Mouse (Mus musculus): Measurements from ENCODE around the gene Cdh13.

Cdh13 gene

DNA sequence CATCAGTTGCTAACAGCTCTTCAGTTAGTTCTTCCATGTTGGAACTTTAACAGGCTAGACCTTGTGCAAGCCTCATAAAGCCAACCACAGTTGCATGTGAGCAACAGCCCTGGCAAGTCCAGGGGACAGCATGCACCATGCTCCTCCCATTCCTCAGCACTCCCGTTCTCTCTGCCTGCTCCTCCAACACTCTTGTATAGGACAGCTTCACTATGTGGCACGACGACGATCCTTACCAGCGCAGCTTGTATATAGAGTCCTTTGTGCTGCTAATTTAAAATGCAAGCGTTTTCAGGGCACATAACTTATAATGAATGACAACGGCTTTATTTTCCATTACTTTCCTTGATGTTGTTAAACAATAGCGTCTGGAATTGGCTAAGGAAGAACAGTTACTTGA is 654.5 kb downstream of the Cdh13 start:
- no peak for DNase-seq (ENCODE audit: low spot score in 2 of 2)

DNA sequence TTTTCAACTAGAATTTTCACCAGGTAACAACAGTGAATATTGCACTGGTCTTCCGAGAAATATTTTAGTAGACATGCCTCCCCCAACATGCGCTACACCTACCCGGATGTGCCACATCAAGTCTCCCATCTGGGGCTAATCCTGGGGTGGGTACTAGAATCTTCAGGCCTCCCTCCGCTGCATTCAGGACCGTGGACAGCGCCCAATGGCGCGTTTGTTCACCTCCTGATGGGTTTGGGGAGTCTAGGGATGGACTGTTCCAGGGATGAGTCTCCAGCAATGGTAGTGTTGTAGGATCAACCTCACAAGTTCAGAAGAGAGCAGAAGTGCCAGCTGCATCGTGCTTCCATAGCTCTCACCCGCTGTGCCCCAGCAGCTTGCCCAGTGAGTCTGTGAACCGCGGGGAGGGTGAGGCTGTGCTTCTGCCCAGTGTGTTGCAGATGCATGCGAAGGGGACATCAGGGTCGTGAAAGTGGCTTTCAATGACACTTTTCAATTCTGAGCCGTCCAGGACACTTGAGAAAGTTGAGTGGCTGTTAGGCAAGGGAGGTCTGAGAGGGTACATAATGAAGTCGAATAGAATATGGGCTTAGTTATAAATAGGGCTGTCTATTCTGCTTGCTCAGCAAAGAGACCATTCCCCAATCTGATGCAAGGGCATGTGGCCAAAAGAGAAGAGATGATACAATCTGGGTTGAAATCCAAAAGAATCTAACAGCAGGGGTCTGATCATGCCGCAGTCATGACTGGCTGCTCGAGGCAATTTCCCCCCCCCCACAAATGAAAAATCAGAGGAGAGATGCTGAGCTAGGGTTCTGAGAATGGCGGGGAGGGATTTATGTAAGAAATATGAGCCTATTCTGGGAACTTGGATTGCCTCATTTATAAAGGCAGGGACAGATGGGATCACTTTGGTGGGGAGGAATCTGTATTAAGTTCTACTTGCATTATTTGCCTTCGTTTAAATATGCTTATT is 668.5 kb downstream of the Cdh13 start:
- DNase-seq (ENCODE audit: low spot score in 2 of 2) = no peak

DNA sequence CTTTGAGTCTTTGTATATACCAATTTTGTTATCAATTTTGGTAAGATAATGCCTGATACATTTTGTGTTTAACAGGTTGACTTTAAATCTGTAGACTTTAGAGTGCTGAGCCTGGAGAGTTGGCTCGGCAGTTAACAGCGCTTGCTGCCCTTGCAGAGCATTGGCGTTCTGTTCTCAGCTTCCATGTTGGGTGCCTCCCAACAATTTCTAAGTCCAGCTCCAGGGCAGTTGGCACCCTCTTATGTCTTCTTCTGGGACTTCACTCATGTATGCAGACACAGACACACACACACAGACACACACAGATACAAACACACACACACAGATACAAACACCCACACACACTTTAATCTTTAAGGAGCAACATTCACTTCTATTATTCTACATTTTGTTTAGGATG is 672.6 kb downstream of the Cdh13 start:
- DNase-seq (ENCODE audit: low spot score in 2 of 2) = no peak

DNA sequence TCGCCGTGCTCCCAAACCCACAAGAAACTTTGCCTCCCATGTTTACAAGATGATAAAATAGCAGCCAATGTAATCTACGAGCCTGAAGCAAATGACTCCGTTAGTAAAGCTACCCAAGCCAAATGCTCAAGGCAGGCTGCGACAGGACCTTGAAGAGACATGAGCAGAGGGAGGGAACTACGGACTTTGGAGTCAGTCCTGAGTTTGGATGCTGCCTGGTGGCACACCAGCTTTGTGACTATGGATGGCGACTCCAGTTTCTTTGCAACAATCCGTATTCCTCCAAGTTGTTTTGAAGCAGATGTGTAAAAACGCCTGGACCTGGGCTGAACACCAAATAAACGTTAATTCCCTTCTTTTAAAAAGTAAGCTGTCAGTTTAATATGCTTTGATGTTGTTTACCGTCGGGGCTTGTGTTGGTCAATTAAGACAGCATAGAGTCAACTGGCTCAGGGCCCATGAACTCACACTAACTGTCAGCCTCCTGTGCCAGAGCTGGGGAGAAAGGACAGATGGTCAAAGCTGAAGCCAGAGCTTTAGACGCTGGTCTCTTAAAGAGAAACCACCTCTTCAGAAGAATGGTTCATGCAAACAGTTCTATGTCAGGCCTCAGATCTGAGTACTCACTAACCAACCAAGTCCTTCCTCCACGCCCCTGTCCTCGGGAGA is 678.5 kb downstream of the Cdh13 start:
- DNase-seq (ENCODE audit: low spot score in 2 of 2) = no peak

DNA sequence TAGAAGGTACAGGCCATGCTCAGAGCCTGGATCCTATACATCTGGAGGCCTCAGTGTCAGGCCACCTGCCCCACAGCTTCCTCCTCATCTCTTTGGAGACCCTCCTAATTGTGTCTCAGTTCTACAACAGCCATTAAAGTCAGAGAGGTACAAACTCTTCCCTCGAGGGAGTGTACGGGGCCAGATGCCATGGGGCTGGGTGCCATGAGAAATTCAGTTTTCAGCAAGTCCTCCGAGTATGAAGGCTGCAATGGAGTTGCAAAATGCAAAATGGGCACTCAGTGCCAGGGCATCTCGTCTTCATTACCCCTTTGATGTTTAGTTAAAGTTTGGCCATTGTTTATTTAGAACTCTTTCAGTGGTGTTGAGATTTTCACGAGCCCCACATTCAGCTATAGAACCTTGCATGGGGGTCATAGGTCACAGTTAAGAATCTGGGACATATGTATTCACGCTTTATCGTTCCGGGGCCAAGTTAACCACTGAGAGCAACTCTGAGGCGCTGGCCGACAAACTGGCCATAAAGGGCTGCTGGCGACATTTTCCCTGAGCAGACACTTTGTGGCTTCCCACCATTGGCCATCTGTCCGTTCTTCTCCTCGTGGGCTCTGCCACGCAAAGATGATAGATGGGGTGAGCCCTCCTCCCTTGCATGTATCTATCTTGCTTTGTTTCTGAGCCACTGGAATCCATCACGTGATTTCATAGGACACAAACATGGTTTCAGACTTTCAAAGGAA is 681.7 kb downstream of the Cdh13 start:
- DNase-seq (ENCODE audit: low spot score in 2 of 2) = no peak

DNA sequence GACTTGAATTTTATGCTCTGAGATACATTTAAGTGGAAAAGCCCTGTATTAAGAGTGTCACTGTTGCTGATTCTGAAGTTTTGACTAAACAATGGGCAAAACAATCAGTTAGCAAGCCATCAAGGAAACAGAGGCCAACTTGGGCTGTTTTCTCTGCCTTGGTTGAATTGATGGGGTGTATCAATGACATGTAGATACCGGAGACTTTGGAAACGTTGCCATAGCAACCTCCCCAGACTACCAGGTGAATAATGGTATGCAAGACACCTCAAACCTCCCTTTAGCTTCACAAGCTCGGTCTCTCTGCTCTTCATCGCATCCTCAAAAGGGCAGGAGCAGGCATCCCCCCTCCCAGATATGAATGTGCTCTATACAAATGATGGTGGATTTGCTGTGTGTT is 685.4 kb downstream of the Cdh13 start:
- DNase-seq (ENCODE audit: low spot score in 2 of 2) = no peak

DNA sequence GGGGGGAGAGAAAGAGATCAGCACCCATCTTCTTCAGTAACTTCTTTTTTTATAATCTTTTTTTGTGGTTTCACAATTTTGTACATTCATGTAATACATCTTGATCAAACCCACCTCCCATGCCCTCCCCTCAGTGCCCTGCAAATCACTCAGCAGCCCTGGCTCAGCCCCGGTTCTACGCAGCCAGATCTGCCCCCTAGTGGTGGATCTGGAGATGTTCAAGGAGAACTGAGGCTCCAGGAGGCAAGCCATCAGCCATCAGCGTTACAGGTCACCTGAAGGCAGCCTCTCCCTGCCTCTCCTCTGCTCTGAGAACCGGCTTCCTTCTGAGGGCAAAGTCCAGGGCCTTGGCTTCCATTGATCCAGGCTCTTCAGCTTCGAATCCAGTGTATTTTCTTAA is 696.3 kb downstream of the Cdh13 start:
- no peak for DNase-seq (ENCODE audit: low spot score in 2 of 2)

DNA sequence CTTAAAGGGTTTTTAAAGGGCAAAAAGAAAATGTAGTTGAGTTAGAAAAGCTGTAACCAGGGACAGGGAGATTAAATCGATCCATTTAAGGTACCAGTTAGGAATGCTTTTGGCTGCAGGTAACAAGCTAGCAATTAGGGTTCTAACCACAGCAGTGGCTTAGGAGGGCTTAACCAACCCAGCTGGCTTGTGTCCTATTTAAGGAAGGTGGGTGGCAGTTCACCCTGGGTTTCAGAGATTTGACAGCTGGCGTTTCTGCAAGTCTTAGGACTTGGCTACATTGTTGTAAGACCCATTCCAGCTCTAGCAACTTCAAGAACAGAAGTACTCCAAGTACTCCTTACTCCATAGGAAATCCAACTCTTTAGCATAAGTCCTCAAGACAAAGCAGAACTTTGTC is 700.2 kb downstream of the Cdh13 start:
- DNase-seq (ENCODE audit: low spot score in 2 of 2) = no peak

DNA sequence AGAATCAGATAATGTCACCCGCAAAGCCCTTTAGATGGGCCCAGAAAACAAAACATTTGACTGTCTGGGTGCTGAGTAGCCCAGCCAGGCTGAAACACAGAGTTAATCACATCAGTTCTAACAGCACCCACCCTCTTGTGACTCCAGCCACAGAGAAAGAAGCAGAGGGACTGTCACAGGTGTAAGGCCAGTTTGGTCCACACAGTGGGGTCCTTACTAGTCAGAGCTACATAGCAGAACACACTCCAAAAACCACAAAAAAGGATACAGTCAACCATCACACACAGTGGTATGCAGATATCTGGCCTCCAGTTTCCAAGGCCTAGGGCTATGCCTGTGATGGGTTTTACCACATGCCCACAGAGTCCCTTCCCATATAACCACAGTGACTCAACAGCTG is 703.3 kb downstream of the Cdh13 start:
- no peak for DNase-seq (ENCODE audit: low spot score in 2 of 2)

DNA sequence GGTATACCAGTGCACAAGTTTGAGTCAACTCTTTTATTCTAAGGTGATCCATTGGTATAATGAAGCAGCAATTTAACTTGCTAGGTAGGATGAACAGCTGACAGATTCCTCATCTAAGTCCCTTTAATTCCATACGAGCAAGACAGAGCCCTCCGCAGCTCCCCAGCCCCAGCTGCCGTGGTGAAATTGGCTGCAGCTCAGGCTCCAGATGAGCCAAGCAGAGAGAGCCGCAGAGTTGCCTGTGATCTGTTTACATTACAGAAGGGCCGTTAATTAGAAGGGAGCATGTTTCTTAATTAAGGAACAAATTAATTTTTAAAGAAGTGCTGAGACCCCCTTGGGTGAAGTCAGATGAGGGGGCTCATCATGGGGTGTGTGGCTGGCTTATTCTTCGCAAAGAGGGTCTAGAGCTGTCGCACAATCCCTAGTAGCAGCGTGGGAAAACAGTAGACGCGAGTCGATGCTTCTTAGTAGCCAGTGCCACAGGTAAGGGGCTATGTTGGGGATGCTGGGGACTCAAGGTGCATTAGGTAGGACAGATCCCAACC is 712.2 kb downstream of the Cdh13 start:
- no peak for DNase-seq (ENCODE audit: low spot score in 2 of 2)

DNA sequence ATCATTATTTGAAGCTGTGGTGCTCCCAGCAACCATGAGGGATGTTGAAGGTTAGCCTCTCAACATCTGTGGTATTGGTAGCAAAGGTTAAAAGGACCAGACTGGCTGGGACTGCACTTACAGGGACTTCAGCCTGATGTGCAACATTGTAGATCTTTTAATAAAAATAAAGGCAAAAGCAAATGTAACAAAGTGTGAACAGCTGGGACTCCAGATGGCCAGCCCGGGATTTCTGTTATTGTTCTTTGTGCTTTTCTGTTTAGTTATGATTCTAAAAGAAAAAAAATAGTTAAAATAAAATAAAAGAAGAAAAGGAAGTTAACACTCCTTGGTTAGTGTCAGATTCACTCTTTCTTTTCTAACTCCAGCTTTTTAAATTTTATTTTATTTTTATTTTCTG is 717.1 kb downstream of the Cdh13 start:
- no peak for DNase-seq (ENCODE audit: low spot score in 2 of 2)

DNA sequence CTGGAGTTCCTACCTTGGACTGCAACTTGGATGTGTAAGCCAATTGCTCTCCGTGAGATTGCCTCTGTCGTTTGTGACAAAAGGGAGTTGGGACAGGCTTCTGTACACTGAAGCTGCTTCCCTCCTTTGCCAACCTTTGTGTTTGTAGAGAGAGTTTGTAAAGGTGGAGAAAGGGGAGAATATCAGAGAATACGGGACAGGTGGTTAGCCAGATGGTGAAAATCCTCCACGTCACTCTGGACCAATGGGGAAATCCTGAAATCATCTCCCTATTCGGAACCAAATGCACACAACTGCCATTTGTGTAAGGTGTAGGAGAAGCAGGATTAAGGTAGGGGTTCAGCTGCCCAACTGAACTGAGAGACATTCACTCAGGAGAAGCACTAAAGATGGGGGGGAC is 721.3 kb downstream of the Cdh13 start:
- DNase-seq (ENCODE audit: low spot score in 2 of 2) = no peak

DNA sequence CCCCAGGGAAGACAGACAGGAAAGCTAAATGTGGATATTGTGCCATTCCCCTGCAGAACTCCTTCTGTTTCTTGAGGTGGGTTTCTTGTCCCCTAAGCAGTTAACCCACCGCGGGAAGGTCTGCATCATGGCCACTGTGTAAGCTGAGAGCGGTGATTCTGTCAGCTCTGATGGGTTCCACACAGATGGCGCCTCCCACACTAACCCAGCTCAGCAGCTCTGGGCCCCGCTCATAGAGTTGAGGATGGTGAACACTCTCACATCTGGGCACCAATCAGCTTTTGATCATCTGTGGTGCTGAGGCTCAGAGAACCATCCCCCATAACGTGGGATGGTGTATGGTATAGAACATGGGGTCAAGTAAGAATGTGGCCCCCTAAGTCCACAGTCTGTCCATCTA is 735.1 kb downstream of the Cdh13 start:
- no peak for DNase-seq (ENCODE audit: low spot score in 2 of 2)

DNA sequence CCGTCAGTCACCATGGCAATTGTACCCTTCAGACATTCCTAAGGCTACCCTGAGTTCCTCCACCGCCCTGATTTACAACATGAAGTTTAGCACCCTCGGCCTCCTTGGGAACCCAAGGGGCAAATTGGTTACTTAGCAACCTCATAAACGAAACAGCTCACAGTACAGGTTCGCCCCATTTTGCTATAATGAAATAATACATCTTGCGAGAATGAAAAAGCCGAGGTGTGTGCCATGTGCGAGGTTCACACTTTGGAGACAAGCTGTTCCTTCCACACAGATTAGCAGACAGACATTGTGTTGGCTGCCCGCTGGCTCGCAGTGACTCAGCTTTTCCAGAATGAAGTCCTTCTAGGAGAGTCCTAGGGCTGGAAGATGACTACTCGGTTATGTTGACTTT is 737.2 kb downstream of the Cdh13 start:
- no peak for DNase-seq (ENCODE audit: low spot score in 2 of 2)

DNA sequence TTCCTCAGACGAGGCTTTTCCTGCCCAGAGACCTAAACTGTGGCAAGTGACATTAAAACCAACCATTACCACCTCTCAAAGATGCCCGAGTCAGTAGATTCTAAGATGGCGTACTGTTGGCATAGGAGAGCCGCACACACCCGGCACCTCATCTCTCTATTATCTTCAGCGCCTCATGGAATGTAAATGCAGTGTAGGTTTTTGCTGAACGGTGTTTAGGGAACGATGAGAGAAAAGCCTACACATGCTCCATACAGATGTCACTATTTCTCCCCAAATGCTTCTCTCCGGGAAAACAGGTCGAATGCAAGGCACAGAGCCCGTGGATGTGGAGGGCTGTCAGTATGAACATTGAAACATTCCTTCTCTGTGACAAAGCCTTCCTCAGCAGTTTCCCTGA is 737.9 kb downstream of the Cdh13 start:
- DNase-seq (ENCODE audit: low spot score in 2 of 2) = no peak

DNA sequence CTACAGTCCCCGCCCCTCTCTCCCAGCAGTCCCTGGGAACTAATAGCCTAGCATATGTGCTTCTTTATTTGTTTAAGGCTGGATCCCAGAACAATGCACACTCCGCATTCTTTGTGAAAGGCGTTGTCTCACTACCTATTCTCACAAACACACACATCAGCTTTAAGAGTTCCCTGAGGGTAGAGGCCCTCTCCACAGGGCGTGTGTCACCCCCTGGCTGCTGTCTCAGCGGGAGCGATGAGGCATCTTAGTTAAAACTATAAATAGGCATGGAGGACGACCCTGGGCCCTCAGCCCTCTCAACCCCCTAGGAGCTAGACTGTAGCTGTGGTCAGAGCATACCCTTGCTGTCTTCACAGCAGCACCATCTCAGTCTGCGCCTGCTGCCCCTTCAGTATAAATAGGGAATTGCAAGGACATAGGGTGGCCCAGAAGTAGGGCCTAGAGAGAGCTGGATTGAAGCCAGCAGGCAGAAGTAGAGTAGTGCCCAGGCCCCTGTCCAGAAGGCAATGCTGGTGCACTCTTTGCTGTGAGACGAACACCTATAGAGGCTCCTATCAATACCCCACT is 738.9 kb downstream of the Cdh13 start:
- DNase-seq (ENCODE audit: low spot score in 2 of 2) = no peak

DNA sequence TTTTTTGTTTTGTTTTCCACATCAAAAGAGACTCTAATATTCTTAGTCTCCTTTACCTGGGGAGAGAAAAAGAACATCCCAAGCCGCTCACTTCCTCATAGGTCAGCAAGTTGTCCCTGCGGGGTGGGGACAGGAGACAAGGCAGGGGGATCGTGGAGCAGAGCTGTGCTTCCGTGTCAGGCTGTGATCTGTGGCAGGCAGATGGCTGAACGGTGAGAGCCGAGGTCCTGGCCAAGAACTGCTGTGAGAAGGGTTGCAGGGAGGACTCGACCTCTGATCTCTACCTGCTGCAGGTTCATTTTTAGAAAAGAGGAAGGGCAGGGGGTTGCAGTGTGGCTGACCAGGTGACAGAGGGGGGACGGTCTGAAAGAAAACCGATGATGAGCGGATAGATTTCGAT is 749.9 kb downstream of the Cdh13 start:
- DNase-seq (ENCODE audit: low spot score in 2 of 2) = no peak

DNA sequence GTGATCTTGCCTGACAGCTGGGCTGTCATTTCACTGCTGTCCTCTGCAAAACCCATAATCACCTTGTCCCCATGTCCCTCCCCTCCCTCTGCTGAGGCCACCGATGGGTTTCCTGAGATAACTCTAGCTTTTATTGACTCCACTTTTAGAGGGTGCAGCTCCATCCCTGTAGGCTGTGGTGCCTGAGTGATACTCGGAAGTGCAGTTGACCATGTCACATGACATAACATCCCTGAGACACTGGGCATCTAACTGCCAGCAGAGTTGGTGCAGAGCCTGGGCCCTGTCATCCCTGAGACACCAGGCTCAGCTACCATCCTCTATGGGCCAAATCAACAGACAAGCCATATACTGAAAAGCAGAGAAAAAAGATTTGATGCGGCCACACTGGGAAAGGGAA is 750.5 kb downstream of the Cdh13 start:
- no peak for DNase-seq (ENCODE audit: low spot score in 2 of 2)

DNA sequence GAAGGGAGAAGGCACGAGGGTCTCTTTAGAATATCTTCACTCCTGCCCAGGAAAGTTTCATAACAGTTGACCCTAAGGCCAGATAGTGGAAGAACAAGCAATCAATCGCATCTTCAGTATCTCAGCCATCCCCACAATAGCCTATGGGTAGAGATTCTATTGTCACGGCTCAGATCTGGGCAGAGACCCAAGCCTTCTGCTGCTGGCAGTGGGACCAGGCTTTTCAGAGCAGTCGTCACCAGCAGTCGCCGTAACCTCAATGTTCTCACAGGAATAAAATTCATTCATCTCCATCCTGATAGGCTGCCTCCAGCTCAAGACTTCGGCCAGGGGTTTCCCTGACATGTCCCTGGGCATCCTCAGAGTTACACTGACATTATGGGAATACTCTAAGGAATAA is 751.6 kb downstream of the Cdh13 start:
- no peak for DNase-seq (ENCODE audit: low spot score in 2 of 2)

DNA sequence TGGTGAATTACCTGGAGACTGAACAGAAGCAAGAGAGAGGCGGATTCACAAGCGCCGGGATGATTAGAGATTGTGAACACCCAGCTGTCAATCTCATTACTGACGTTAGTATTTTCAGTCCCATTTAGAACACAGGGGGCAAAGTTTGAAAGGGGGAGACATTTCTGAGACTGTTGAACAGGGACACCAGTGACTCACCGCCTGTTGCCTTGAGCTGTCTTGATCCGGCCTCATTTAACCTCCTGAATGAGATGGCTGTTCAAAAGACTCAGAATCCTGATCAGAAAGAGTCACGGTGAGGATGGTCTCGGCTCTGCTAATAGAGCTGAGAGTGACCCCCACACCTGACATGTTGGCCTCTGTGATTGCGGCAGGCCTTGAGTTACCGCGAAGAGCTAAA is 754.0 kb downstream of the Cdh13 start:
- DNase-seq (ENCODE audit: low spot score in 2 of 2) = no peak

DNA sequence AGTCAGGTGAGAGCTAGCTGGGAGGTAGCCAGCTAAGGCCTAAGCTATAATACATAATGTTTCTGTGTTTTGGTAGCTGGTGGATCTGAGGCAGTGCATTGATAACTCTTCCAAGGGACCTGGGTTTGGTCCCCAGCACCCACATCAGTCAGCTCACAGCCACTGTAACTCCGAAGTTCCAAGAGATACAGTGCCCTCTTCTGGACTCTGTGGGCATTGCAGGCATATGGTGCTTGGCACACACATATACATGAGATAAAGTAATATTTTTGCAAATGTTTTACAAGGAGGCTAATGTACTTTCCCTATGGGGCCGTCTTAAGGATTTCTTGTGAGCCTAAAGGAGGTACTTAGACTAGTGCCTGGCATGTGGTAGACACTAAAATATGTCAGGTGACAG is 755.8 kb downstream of the Cdh13 start:
- DNase-seq (ENCODE audit: low spot score in 2 of 2) = no peak

DNA sequence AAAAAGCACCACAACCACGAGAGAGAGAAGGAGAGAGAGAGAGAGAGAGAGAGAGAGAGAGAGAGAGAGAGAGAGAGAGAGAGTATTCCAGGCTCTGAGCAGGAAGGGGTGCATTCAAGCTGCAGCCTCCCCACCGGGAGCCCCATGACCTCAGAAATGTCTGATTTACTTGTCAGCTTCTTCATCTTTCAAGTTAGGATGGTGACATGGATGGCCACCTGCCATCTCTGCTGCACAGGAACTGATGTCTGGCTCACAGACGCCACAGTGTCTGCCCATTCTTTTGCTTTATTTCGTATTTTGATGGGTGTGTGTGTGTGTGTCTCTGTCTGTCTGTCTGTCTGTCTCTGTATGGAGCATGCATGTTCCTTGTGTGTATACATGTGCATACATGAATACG is 774.3 kb downstream of the Cdh13 start:
- no peak for DNase-seq (ENCODE audit: low spot score in 2 of 2)

Measured in spleen, postnatal 10 days (tissue).